Mouse (Mus musculus): ENCODE measurements around the gene Ndrg4. TPM values are rescaled to one million over a fixed set of nuclear protein-coding genes. Genes with fewer than 3 reads are reported as not detected.

Ndrg4 gene
- polyA plus RNA-seq, 1 experiment from 2014 or later = 10.1 TPM

- H3K4me3 ChIP-seq (ENCODE audit: low read depth, low read length) = no peak overlapping the region
- H3K27me3 ChIP-seq (replicated peaks; ENCODE audit: insufficient read depth, low read length) = no peaks in the 10 kb centered on the region
- H3K27ac ChIP-seq (ENCODE audit: low read length) = no peak overlapping the region
- H3K4me1 ChIP-seq (ENCODE audit: insufficient read depth, low read depth, low read length) = peaks cover 5% of the 10 kb centered on the region; the same call in 1 of the 2 replicates
- TF ChIP-seq EP300 (IDR thresholded peaks at IDR 0.05) = no peak
- TF ChIP-seq CTCF (IDR thresholded peaks at IDR 0.05) = peak; percentile 87
- peak; percentile 69 for DNase-seq (ENCODE audit: low spot score)
- ATAC-seq = 0 out of 2 replicates have a peak, but pooled peaks have one; percentile 11
- no peak overlapping the region for H3K4me2 ChIP-seq (replicated peaks; ENCODE audit: low read depth, low read length)
- 75% methylated on average over 19 of the region's 19 CpGs for WGBS
- H3K36me3 ChIP-seq (ENCODE audit: insufficient read depth, low read length) = no peaks in the 10 kb centered on the region
- no peaks in the 10 kb centered on the region for H3K9me3 ChIP-seq (ENCODE audit: low read length)
- H3K9ac ChIP-seq (replicated peaks; ENCODE audit: low read depth) = no peak overlapping the region
Observed at GRCm38 (mm10) chr8:95713100-95714010, 36.6 kb downstream of the Ndrg4 start.

- no peaks in the 10 kb centered on the region for H3K27me3 ChIP-seq (replicated peaks; ENCODE audit: insufficient read depth, low read length)
- DNase-seq (ENCODE audit: low spot score) (no peak), ATAC-seq (no peak)
- no peaks in the 10 kb centered on the region for H3K9me3 ChIP-seq (ENCODE audit: low read length)
- WGBS = 88% methylated on average over 4 of the region's 4 CpGs
- H3K4me2 ChIP-seq (replicated peaks; ENCODE audit: low read depth, low read length) = no peak overlapping the region
- H3K27ac ChIP-seq (ENCODE audit: low read length) = no peak overlapping the region
- H3K9ac ChIP-seq (replicated peaks; ENCODE audit: low read depth) = no peak overlapping the region
- H3K4me1 ChIP-seq (ENCODE audit: insufficient read depth, low read depth, low read length) = peaks cover 5% of the 10 kb centered on the region; the same call in 1 of the 2 replicates
- TF ChIP-seq EP300 (IDR thresholded peaks at IDR 0.05) (no peak), CTCF (IDR thresholded peaks at IDR 0.05) (no peak)
- no peaks in the 10 kb centered on the region for H3K36me3 ChIP-seq (ENCODE audit: insufficient read depth, low read length)
- no peak overlapping the region for H3K4me3 ChIP-seq (ENCODE audit: low read depth, low read length)
Observed at GRCm38 (mm10) chr8:95714367-95714766, 37.6 kb downstream of the Ndrg4 start.

- ATAC-seq = no peak
- DNase-seq (ENCODE audit: low spot score) = no peak
Observed at GRCm38 (mm10) chr8:95714837-95715413, 38.1 kb downstream of the Ndrg4 start.

GRCm38 (mm10) chr8:95715676-95716531 lies 39.1 kb downstream of the Ndrg4 start, which contains the start of gene Setd6:
Gene Setd6 (plus strand): TSS chr8:95715881.
- ATAC-seq = peak; percentile 84
- WGBS = under 1% methylated on average over 79 of the region's 79 CpGs
- 0 out of 2 replicates have a peak, but pooled peaks cover 4% of the 10 kb centered on the region for H3K36me3 ChIP-seq (ENCODE audit: insufficient read depth, low read length)

More at GRCm38 (mm10) chr8:95714837-95715413, 38.1 kb downstream of the Ndrg4 start:
- no peak for TF ChIP-seq EP300 (IDR thresholded peaks at IDR 0.05)
- no peak for TF ChIP-seq CTCF (IDR thresholded peaks at IDR 0.05)
- no peak overlapping the region for H3K27ac ChIP-seq (ENCODE audit: low read length)
- H3K9me3 ChIP-seq (ENCODE audit: low read length) = no peaks in the 10 kb centered on the region
- peak overlapping the region; percentile 98 for H3K4me2 ChIP-seq (replicated peaks; ENCODE audit: low read depth, low read length)
- H3K9ac ChIP-seq (replicated peaks; ENCODE audit: low read depth) = no peak overlapping the region
- H3K4me1 ChIP-seq (ENCODE audit: insufficient read depth, low read depth, low read length) = peaks cover 5% of the 10 kb centered on the region; the same call in 1 of the 2 replicates
- no peaks in the 10 kb centered on the region for H3K27me3 ChIP-seq (replicated peaks; ENCODE audit: insufficient read depth, low read length)
- 83% methylated on average over 6 of the region's 6 CpGs for WGBS
- H3K36me3 ChIP-seq (ENCODE audit: insufficient read depth, low read length) = 0 out of 2 replicates have a peak, but pooled peaks cover 4% of the 10 kb centered on the region
- peak overlapping the region; percentile 80 for H3K4me3 ChIP-seq (ENCODE audit: low read depth, low read length)

GRCm38 (mm10) chr8:95716546-95717335 lies 40.0 kb downstream of the Ndrg4 start:
- no peak for TF ChIP-seq EP300 (IDR thresholded peaks at IDR 0.05)
- no peak for TF ChIP-seq CTCF (IDR thresholded peaks at IDR 0.05)

More at GRCm38 (mm10) chr8:95715676-95716531, 39.1 kb downstream of the Ndrg4 start, which contains the start of gene Setd6:
- peaks cover 5% of the 10 kb centered on the region; the same call in 1 of the 2 replicates for H3K4me1 ChIP-seq (ENCODE audit: insufficient read depth, low read depth, low read length)
- H3K4me2 ChIP-seq (replicated peaks; ENCODE audit: low read depth, low read length) = peak within 1 kb of the TSS; percentile 98
- DNase-seq (ENCODE audit: low spot score) = peak; percentile 93
- peak within 1 kb of the TSS; percentile 80 for H3K4me3 ChIP-seq (ENCODE audit: low read depth, low read length)
- H3K27me3 ChIP-seq (replicated peaks; ENCODE audit: insufficient read depth, low read length) = no peaks in the 10 kb centered on the region
- no peaks in the 10 kb centered on the region for H3K9me3 ChIP-seq (ENCODE audit: low read length)
- TF ChIP-seq EP300 (IDR thresholded peaks at IDR 0.05) (no peak), CTCF (IDR thresholded peaks at IDR 0.05) (no peak)
- peak within 1 kb of the TSS; percentile 48 for H3K9ac ChIP-seq (replicated peaks; ENCODE audit: low read depth)
- H3K27ac ChIP-seq (ENCODE audit: low read length) = peak within 1 kb of the TSS; percentile 26; the same call in 1 of the 2 replicates

More at GRCm38 (mm10) chr8:95716546-95717335, 40.0 kb downstream of the Ndrg4 start:
- Histone ChIP-seq H3K4me2 (replicated peaks; ENCODE audit: low read depth, low read length) (peak overlapping the region; percentile 98), H3K36me3 (ENCODE audit: insufficient read depth, low read length) (peaks cover 4% of the 10 kb centered on the region; the same call in 1 of the 2 replicates), H3K9ac (replicated peaks; ENCODE audit: low read depth) (no peak overlapping the region), H3K27ac (ENCODE audit: low read length) (no peak overlapping the region), H3K4me3 (ENCODE audit: low read depth, low read length) (peak overlapping the region; percentile 80), H3K27me3 (replicated peaks; ENCODE audit: insufficient read depth, low read length) (no peaks in the 10 kb centered on the region), H3K4me1 (ENCODE audit: insufficient read depth, low read depth, low read length) (peaks cover 5% of the 10 kb centered on the region; the same call in 1 of the 2 replicates), H3K9me3 (ENCODE audit: low read length) (no peaks in the 10 kb centered on the region)
- WGBS = 23% methylated on average over 18 of the region's 21 CpGs
- ATAC-seq (no peak), DNase-seq (ENCODE audit: low spot score) (no peak)

Data from lung, postnatal 0 days (tissue).